In genomic region chr1:194753168-194753567, GRCm38 (mm10) we compare ENCODE assay signal across 9 mouse cellular contexts.
DNase-seq lines count a peak whose midpoint lies in the region; ATAC-seq and TF ChIP-seq lines count a peak whose summit lies in the region.
"Had no signal": no experiment of that assay in that cellular context is flagged by ENCODE, and none has a peak within 500 bp of the region (broad histone marks: within the 10 kb centered on the region; RNA-seq: fewer than 3 reads in every experiment).

No protein-coding gene starts in this region.

- H3K9ac ChIP-seq in kidney, embryonic 14.5 days (ENCODE audit: low read depth, low read length), result no peak overlapping the region
- no peak overlapping the region for H3K9ac ChIP-seq in liver, postnatal 0 days (replicated peaks)
- H3K9ac ChIP-seq: limb, embryonic 15.5 days had no signal

- ATAC-seq in kidney, embryonic 14.5 days (ENCODE audit: low FRiP score, low TSS enrichment), result 0 out of 2 replicates have a peak, but pooled peaks have one; percentile 46
- ATAC-seq in liver, postnatal 0 days, result no peak

- H3K4me3 ChIP-seq in embryonic facial prominence, embryonic 10.5 days, result no peak overlapping the region
- H3K4me3 ChIP-seq in kidney, embryonic 14.5 days (ENCODE audit: low read length), result no peak overlapping the region
- no peak overlapping the region for H3K4me3 ChIP-seq in liver, postnatal 0 days (ENCODE audit: low read depth, low read length)
- H3K4me3 ChIP-seq: limb, embryonic 15.5 days had no signal

- H3K27ac ChIP-seq in embryonic facial prominence, embryonic 10.5 days (replicated peaks), result no peak overlapping the region
- no peak overlapping the region for H3K27ac ChIP-seq in kidney, embryonic 14.5 days (ENCODE audit: low read depth, low read length)
- H3K27ac ChIP-seq in liver, postnatal 0 days (ENCODE audit: low read depth), result no peak overlapping the region
- H3K27ac ChIP-seq: limb, embryonic 15.5 days had no signal

- H3K36me3 ChIP-seq in embryonic facial prominence, embryonic 10.5 days (replicated peaks), result peaks cover 56% of the 10 kb centered on the region
- H3K36me3 ChIP-seq in kidney, embryonic 14.5 days (ENCODE audit: control insufficient read depth, insufficient read depth, low read length), result no peaks in the 10 kb centered on the region; the same call in 1 of the 2 replicates
- H3K36me3 ChIP-seq in liver, postnatal 0 days (replicated peaks; ENCODE audit: insufficient read depth, low read length), result peaks cover 4% of the 10 kb centered on the region; the same call in 1 of the 2 replicates

- no peak for TF ChIP-seq EP300 in liver, postnatal 0 days (IDR thresholded peaks at IDR 0.05; ENCODE audit: low read depth)

- peak; percentile 24 for DNase-seq in cerebellum, adult 11 months
- no peak for DNase-seq in cerebellum, adult 11-12 months
- DNase-seq in testis, postnatal 10 days (ENCODE audit: low spot score), result peak; percentile 72
- no peak for DNase-seq in testis, postnatal 14 days (ENCODE audit: low spot score)
- peak; percentile 63 for DNase-seq in embryonic facial prominence, embryonic 10.5 days (ENCODE audit: low spot score)
- DNase-seq in liver, postnatal 0 days, result peak; percentile 43
- peak; percentile 38 for DNase-seq in thymus, postnatal 0 days (ENCODE audit: low spot score)

- no peaks in the 10 kb centered on the region for H3K9me3 ChIP-seq in embryonic facial prominence, embryonic 10.5 days
- no peaks in the 10 kb centered on the region for H3K9me3 ChIP-seq in kidney, embryonic 14.5 days (ENCODE audit: control insufficient read depth, low read length)
- H3K9me3 ChIP-seq in liver, postnatal 0 days (ENCODE audit: low read length), result no peaks in the 10 kb centered on the region
- H3K9me3 ChIP-seq: limb, embryonic 15.5 days had no signal

- no peaks in the 10 kb centered on the region for H3K27me3 ChIP-seq in embryonic facial prominence, embryonic 10.5 days (replicated peaks; ENCODE audit: low read depth, poor library complexity, severe bottlenecking)
- no peaks in the 10 kb centered on the region for H3K27me3 ChIP-seq in kidney, embryonic 14.5 days (ENCODE audit: control insufficient read depth, insufficient read depth, low read length)
- H3K27me3 ChIP-seq in liver, postnatal 0 days (ENCODE audit: insufficient read depth, low read length), result no peaks in the 10 kb centered on the region
- H3K27me3 ChIP-seq: limb, embryonic 15.5 days had no signal

- H3K4me2 ChIP-seq in kidney, embryonic 14.5 days (replicated peaks; ENCODE audit: low read depth, low read length), result no peak overlapping the region
- H3K4me2 ChIP-seq in liver, postnatal 0 days (ENCODE audit: low read depth, low read length), result no peak overlapping the region
- H3K4me2 ChIP-seq: limb, embryonic 15.5 days had no signal

- TF ChIP-seq CTCF in liver, postnatal 0 days (IDR thresholded peaks at IDR 0.05; ENCODE audit: low read depth), result peak; percentile 55

- 49% methylated on average over 2 of the region's 2 CpGs for WGBS in embryonic facial prominence, embryonic 10.5 days
- WGBS in kidney, embryonic 14.5 days, result 49% methylated on average over 2 of the region's 2 CpGs
- WGBS in liver, postnatal 0 days (ENCODE audit: insufficient replicate concordance), result 40% methylated on average over 2 of the region's 2 CpGs

- no peaks in the 10 kb centered on the region for H3K4me1 ChIP-seq in embryonic facial prominence, embryonic 10.5 days
- no peaks in the 10 kb centered on the region for H3K4me1 ChIP-seq in kidney, embryonic 14.5 days (ENCODE audit: control insufficient read depth, insufficient read depth, low read length)
- H3K4me1 ChIP-seq in liver, postnatal 0 days (ENCODE audit: insufficient read depth), result no peaks in the 10 kb centered on the region
- H3K4me1 ChIP-seq: limb, embryonic 15.5 days had no signal

Comparison
In these comparisons a context has a peak if more than half of its experiments do, and no peak if none do; other contexts are left out.
1. DNase-seq: peak in cerebellum, adult 11 months (single experiment), testis, postnatal 10 days (single experiment), embryonic facial prominence, embryonic 10.5 days (single experiment), liver, postnatal 0 days (single experiment) and thymus, postnatal 0 days (single experiment); none in cerebellum, adult 11-12 months (single experiment) and testis, postnatal 14 days (single experiment).